Mouse (Mus musculus) heart, postnatal 36 days (tissue): ENCODE results near the gene Pfdn2. TPM values are rescaled to one million over a fixed set of nuclear protein-coding genes. Genes with fewer than 3 reads are reported as not detected.
A peak's percentile ranks its signal among the peaks of the same experiment; 100 is the strongest.

ENCODE experiments used
- DNase-seq, 2 experiments: peaks; one replicate each; pipeline ENCODE4 v3.0.0; 2021 to 2022
- intact Hi-C: fragments of 180-260 bp; cut with DNase I; formaldehyde crosslinking; loops from one replicate; pipeline ENCODE4 v1.15.1; 2025
- total RNA-seq, 2 experiments: library from RNA; stranded (reverse); gene quantifications; 2 replicates each; pipeline ENCODE4 v1.2.3; 2021

Gene Pfdn2
- total RNA-seq, 2 experiments from 2014 or later, result 79.4 to 95.6 TPM

DNA sequence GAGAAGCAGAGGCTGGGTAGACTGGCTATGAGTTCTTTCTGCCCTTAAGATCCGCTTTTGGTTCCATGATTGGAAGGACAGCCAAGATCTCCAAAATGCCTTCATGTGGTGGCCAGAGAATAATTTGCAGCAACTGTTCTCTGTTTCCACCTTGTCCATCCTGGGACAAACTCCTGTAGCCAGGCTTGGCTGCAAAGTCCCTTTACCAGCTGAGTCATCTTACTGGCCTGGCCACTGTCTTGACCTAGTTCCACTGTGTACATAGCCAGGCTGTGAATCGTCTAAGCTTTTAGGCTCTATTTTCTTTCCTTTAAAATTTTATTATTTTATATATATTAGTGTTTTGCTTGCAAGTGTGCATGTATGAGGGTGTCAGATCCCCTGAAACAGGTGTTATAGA is 3.7 kb downstream of the Pfdn2 start:
- intact Hi-C loops, result no loop called here

DNA sequence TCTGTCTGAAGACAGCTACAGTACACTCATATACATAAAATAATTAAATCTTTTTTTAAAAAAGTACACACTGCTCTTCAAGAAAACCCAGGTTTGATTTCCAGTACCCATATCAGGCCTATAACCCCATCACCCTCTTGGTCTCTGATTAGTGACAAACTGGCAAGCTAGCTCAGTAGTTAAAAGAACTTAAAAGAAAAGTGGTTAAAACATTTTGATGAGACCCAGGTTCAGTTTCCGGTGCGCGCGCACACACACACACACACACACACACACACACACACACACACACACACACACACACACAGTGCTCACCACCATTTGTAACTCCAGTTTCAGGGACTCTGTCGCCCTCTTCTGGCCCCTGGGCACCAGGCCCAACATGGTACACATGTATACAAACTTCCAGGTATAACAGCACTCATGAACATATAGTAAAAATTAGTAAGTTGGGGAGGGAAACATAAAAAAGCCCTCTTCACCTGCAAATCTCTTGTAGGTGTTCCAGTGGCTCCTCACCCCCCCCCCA is 10.4 kb downstream of the Pfdn2 start:
- DNase-seq, result no peak
- intact Hi-C loops, result loop anchor here (2.0 to 5.0 kb wide), 2 partner anchors 33 to 239 kb away; no protein-coding TSS in a partner anchor

More for the DNA sequence above, 3.7 kb downstream of the Pfdn2 start:
- DNase-seq, result no peak

DNA sequence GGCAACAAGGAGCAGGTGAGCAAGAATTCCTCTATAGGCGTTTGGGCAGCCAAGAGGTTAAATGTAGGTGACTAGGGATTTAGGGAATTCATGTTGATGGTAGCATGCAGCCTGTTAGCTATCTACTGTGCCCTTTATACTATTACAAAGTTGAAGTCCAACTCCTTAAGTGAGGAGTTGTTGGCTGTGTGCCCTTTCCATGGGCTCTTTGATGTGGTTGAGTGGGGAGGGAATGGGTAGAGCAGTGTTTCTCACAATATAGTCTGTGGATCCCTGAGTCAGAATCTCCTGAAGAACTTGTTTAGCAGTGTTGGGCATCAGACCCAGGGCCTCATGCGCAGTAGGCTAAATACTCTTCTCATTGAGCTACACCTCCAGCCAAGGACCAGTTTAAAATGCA is 11.3 kb downstream of the Pfdn2 start:
- DNase-seq, result no peak
- intact Hi-C loops, result loop anchor here (2.0 to 5.0 kb wide), 2 partner anchors 34 to 240 kb away; no protein-coding TSS in a partner anchor

DNA sequence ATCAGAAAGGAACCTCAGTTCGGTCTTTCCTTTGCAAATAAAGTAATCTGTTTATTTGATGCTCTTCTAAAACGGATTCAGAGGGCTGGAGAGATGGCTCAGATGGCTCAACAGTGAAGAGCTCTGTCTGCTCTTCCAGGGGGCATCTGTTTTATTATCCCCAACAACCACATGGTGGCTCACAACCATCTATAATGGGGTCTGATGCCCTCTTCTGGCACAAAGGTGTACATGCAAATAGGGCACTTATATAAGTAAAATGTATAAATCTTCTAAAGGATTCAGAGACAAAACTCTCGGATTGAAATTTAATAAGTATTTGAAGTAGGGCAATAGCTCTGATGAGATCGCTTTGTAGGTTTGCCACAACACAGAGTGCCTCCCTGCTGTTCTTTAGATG is 13.0 kb downstream of the Pfdn2 start:
- no peak for DNase-seq
- intact Hi-C loops, result loop anchor here (2.0 to 5.0 kb wide), 2 partner anchors 208 to 241 kb away; no protein-coding TSS in a partner anchor

DNA sequence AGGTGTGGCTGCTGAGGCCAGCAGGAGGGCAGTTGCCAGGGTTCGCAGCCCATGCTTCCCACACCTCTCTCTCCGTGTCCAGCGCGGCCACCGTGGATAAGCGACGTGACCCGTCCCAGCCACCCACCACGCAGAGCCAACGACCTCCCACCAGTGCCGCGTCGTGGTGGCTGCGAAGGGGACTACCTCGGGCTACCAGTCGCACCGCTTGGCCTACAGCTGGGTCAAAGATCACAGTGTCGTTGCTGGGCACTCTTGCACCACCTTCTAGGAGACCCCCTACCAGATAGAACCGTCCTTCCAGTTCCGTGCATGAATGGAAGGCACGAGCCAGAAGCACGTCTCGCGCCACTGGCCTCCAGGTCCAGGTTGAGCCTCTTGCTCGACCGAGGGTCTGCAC is 14.8 kb downstream of the Pfdn2 start:
- no peak for DNase-seq
- intact Hi-C loops, result loop anchor here (2.0 kb wide), 1 partner anchor 51 kb away; the partner anchor contains the start of gene Usf1

DNA sequence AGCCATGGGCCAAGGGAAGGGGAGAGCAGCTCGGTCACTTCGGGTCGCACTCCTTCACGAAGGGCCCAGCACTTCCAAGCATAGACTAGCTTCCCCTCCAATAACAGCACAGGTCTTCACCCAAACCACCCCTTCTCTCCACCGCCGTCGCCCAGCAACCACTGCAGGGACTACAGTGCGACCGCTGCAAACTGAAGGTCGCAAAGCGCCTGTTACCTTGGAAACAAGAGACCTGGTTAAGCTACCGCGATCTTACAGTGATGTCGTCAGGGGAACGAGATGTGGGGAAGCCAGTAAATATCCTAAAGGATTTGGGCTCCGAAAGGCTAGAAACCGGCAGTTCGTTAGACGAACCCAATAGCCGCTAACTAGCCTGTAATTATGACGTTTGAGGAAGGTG is 15.2 kb downstream of the Pfdn2 start, which contains the start of gene Klhdc9:
Klhdc9 (minus strand) TSS at position 143 of the 400 bp plus-strand sequence.
- DNase-seq, result peak; percentile 56 to 61
- intact Hi-C loops, result loop anchor here (1.0 to 2.0 kb wide), 2 partner anchors 50 to 119 kb away; partner anchors contain the start of gene Usf1

DNA sequence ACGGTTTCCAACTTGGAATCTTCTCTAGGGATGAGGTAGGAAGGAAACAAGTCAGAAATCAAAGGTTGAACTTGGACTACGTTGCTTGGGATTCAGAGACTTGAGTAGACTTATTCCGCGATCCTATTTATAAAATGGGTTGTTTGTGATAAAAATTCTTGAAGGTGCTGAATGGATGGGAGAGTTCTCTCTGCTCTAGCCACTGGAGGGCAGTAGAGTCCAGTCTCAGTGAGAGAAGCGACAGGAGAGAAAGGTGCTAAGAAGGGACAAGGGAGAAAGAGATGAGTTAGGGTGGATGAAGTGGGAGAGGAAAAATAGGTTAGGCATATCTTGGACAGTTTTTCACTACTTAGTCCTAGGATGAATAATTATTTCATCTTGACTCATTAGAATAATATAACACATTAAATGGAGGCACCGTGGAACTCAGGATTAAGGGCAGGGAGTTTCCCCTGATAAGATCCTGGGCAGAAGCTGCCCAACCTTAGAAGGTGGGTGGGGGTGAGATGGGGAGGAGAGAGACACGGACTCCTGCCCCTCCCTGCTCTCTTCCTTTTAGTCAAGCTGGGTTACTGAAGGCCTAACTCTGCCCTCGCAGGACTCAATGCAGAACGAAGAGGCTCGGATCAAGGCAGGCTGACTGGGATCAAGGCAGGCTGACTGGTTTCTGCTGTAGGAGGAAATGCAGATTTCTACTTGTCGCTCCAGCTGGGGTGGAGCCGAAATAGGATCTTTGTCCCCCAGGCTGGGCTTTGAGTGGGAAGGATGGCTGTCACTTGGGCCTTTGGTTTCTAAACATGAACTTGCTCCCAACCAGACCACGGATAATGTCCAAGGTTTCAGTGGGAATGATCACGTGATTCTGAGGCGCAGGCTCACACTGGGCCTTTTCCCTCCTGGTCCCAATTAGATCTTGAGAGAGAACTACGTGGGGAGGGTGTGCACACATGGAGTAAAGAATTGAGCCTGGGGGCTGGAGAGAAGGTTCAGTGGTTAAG is 15.9 kb downstream of the Pfdn2 start:
- peak; percentile 68 to 71 for DNase-seq

DNA sequence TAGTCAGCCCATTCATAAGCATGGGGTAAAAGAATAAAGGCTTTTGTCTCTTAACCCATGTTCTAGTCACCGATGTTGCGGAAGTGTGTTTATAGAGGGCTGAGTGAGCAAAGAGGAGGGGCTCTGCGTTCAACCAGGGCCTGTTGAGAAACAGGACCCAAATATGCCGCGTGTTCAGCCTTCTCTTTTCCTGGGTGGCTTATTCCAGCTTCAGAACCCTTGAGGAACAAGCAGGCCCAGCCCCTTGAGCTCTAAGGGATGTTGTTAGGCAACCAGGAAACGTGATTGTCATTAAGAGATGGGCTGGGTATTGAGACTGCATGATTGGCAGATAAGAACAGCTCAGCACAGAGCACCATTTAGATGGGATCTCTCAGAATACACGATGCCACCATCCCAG is 20.5 kb downstream of the Pfdn2 start:
- intact Hi-C loops, result no loop called here
- DNase-seq, result no peak

More for the DNA sequence above, 15.9 kb downstream of the Pfdn2 start:
- intact Hi-C loops, result loop anchor here (1.0 to 2.0 kb wide), 2 partner anchors 49 to 118 kb away; partner anchors contain the start of gene Usf1

DNA sequence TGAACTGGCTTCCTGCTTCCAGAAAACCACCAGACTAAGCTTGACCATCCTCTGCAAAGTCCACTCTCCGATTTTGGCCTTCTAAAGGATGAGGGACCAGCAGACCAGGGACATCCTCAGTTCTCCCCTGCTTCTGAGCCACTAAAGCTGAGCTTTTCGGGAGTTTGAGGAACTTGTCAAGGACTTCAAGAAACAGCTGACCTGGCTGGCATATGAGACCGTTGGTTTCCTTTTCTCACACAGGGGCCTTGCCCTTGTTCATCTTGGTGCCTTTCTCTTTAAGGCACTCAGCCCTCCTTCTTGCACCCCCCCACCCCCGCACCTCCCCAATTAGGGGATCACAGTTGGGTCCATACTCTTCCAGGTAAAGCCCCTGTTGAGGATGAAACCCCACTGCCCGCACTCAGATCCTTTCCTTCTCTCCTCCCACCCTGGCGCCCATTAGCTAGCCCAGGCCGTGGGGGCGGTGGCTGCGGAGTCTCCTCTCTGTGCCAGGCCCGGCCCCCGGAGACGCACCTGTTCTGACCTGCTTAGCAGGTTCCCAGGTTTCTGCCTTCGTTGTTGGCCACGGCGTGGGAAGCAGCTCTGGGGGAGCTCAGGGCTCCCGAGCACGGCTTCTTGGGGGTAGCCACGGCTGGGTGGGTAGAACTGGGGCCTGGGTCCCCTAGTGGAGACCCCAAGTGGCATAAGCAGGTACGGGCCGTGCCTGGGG is 24.5 kb downstream of the Pfdn2 start, which contains the start of gene Nectin4:
Nectin4 (plus strand) TSS at position 255 of the 712 bp plus-strand sequence.
- no peak for DNase-seq
- intact Hi-C loops, result no loop called here

DNA sequence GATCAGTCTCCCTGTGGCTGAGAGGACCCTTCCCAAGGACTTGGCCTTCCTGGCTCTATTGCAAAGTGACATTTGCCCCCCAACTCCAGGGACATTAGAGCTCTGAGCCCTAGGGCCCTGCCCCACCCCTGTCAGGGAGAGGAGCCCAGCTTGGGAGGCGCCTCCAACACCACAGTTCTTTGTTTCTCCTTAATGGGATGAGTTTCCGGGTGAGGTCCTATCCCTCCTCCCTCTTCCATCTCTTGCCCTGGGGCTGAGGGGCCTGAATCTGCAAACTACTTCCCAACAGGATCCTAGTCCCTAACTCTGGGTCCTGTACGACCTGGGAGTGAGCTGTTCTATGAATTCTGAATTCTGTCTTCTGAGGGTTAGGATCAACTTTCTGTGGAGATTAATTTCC is 27.4 kb downstream of the Pfdn2 start:
- intact Hi-C loops, result no loop called here
- DNase-seq, result no peak

DNA sequence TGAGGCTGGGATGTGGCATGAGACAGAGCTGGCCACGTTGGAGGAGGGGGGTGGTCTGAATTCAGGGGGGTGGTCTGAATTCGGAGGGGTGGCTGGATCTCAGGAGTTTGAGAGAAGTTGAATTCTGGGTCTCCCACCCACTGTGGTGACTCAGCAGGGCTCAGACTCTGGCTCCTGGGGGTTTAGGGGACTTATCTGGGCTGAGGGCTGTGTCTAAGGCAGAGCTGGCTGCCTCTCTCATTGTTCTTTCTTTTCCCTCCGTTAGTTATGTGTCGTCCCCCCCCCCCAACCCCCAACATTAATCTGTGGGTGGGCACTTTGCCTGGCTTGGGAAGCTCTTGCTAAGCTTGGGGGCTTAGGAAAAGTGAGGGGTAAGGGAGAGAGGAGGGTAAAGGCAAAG is 28.5 kb downstream of the Pfdn2 start:
- DNase-seq, result no peak
- intact Hi-C loops, result no loop called here

DNA sequence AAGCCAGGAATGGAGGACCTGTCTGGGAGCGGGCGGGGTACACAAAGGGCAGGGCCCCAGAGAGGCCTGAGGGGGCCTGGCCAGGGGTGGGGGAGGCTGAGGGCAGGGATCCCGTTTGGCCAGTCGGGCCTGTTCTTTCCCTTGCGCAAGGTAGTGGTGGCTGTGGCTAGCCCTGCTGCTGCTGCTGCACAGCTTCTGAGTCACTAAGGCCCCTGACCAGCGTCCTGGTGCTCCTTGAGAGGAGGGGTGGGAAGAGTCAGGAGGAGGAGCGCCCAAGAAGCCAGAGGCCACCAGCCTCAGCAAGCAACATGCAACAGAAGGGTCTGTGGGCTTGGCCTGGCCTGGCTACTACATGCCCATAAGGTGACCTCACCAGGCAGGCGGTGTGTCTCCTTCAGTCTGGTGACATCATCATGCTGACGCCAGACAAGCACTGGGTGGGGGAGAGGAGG is 30.2 kb downstream of the Pfdn2 start:
- intact Hi-C loops, result no loop called here
- DNase-seq, result no peak

DNA sequence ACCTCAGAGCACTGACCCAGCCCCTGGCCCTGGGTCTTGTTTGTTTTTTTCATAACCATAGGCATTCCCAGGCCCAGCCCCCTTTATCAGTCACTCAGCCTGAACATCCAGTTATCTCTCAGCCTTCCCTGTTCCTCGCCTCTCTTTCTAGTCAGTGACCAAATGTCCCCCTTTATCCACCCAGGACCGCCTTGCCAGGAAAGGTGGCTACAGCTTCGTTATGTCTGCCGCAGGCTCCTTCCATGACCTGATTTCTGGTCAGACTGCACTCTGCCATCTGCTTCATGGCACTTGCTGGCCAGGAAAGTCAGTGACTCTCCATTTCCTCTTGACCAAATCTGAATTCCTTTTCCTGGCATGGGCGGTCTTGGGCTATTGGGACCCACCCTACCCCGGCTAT is 32.8 kb downstream of the Pfdn2 start:
- no peak for DNase-seq
- intact Hi-C loops, result no loop called here

DNA sequence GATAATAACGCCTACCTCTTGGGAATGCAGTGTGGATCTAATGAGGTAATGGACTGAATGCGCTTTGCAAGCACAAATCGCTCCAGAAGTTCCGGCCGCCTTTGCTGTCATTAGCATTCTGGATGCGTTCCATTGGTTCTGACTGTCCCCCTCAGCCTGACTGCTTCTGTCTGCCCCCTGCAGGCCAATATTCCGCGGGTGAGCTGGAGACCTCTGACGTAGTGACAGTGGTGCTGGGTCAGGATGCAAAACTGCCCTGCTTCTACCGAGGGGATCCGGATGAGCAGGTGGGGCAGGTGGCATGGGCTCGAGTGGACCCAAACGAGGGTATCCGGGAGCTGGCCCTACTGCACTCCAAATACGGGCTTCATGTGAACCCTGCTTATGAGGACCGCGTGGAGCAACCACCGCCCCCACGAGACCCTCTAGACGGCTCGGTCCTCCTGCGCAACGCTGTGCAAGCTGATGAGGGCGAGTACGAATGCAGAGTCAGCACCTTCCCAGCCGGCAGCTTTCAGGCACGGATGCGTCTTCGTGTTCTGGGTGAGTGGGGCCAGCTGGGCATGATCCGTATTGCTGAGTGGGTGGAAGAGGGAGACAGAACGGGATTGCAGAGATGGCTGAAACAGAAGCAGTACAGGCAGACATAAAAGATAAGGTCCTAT is 34.6 kb downstream of the Pfdn2 start:
- intact Hi-C loops, result no loop called here
- peak; percentile 78 to 80 for DNase-seq

DNA sequence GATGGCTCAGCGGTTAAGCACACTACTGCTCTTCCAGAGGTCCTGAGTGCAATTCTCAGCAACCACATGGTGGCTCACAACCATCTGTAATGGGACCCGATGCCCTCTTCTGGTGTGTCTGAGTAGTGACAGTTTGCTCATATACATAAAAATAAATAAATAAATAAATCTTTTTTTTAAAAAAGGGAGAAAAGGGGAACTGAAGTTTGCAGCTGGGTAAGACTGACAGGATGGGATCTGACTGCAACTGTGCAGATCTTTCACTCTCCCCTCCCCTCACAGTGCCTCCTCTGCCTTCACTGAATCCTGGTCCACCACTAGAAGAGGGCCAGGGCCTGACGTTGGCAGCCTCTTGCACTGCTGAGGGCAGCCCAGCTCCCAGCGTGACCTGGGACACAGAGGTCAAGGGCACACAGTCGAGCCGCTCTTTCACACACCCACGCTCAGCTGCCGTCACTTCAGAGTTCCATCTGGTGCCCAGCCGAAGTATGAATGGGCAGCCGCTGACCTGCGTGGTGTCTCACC is 36.7 kb downstream of the Pfdn2 start:
- DNase-seq, result no peak
- intact Hi-C loops, result no loop called here

DNA sequence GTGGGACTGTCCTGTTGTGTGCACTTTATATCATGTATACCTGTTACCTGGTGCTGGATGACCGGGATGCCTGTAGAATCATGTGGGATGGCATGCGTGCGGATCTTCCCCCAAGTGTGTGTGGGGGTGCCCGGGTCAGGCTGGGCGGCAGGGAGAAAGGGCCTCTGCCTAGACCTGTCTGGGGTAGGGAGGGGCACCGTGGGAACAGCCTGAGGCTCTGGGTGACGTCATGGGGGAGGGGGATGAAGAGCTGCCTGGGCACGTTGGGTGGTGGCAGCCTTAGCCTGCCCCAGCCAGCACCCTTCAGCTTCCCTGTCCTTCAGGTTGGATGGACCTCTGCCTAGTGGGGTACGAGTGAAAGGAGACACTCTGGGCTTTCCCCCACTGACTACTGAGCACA is 38.9 kb downstream of the Pfdn2 start:
- intact Hi-C loops, result no loop called here
- DNase-seq, result no peak

DNA sequence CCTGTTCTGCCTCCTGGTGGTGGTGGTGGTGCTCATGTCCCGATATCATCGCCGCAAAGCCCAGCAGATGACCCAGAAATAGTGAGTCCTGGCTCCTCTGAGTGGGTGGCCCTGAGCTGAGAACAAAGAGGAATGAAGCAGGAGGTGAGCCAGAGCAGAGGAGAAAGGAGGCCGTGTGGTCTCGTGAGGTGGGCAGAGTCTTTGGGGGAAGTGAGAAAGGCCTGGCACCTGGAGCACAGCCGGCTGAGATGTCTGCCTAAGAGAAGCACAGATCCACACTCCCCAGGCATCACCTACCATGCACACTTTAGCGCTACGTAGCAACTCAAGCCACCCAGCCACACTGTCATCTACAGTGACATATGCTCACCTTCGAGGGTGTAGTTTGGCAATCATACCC is 39.7 kb downstream of the Pfdn2 start:
- intact Hi-C loops, result no loop called here
- no peak for DNase-seq

DNA sequence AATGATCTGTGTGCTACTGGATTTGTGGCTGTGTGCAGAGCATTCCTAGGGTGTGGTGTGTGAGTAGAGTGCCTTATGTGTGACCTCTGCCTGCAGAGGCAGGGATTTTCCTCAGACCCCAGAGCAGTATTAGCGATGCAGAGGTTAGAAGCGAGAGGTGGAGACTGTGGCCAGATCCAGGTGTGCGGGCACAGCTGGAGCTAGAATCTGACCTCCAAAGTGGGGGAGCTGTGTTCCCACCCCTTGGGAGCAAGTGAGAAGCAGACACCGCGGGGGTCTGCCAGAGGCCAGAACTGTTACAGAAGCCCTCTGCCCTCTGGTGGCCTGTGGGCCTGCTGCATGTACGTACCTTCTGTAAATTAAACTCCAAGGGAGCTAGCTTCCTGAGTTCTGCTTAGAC is 41.6 kb downstream of the Pfdn2 start:
- intact Hi-C loops, result no loop called here
- DNase-seq, result no peak

DNA sequence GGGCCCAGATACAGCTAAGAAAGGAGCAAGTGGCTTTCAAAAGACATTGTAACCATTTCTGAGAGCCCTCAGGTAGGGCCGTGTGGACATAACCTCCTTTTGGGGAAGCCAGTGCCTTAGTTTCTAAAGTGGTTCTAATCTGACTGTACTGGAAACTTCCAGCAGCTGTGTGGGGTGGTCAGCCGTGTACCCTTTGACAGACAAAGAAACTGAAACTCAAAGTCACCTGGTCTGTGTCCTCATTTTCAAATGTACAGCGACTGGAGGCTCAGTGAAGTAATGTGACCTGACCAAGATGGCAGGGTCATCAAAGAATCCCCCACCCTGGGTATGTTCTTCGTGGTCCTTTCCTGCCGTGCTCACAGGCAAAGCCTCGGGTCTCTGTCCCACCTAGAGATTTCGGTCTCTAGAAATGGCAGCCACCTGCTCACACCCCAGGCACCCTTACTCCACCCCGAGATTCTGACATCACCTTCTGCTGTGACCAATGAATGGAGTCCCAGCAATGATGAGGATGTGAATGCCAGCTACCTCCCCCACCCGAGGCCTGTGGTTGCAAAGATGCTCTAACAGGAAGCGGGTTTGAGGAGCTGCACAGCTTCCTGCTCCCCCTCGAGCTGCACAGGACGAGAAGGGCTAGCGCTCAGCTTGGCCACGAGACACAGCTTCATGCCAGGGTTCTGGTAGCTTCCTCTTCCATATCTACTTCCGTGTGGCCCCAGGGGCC is 43.1 kb downstream of the Pfdn2 start, which contains the start of gene Arhgap30:
Arhgap30 (plus strand) TSS at position 579 of the 727 bp plus-strand sequence.
- DNase-seq, result peak in 1 of 2 experiments; percentile 44
- intact Hi-C loops, result no loop called here
